In the genomic region with DNA sequence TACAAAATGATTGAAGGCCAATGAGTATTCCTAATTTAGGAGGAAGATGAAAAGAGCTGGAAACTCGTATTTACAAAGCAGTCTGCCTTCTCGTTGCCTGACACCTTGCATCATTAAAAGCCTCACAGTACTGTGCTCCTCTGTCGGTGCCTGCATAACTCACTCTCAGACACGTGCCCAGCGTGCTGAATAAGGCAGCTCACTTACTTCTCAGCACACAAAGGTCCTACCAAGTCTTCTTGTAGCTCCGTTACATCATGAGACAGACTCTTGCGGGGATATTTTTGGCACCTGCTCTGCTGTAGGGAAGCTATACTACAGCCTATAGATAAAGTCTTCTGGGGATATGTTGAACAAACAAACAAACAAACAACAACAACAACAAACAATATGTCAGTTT, we compare ENCODE assay signal across 13 mouse cellular contexts.
DNase-seq lines count a peak whose midpoint lies in the region; ATAC-seq lines count a peak whose summit lies in the region.
"Had no signal": no experiment of that assay in that cellular context is flagged by ENCODE, and none has a peak within 500 bp of the region (broad histone marks: within the 10 kb centered on the region; RNA-seq: fewer than 3 reads in every experiment).

No protein-coding gene starts in this region.

- WGBS in midbrain, embryonic 10.5 days = 86% methylated on average over 7 of the region's 7 CpGs
- WGBS in midbrain, embryonic 15.5 days = 59% methylated on average over 7 of the region's 7 CpGs
- 38% methylated on average over 7 of the region's 7 CpGs for WGBS in forebrain, embryonic 13.5 days
- 33% methylated on average over 7 of the region's 7 CpGs for WGBS in hindbrain, embryonic 13.5 days
- WGBS in neural tube, embryonic 12.5 days = 19% methylated on average over 7 of the region's 7 CpGs

- DNase-seq in midbrain, embryonic 10.5 days (ENCODE audit: low spot score) = no peak
- DNase-seq in cerebellum, adult 11 months = no peak
- DNase-seq in adrenal gland, adult 18-20 months (ENCODE audit: low spot score in 2 of 2) = no peak
- no peak for DNase-seq in thymus, postnatal 4 days
- DNase-seq: cerebellum, adult 9-10 months; gastrocnemius, postnatal 36 days had no signal

- H3K27ac ChIP-seq in midbrain, embryonic 10.5 days (replicated peaks) = peak overlapping the region; percentile 10; the same call in 1 of the 2 replicates
- no peak overlapping the region for H3K27ac ChIP-seq in midbrain, embryonic 15.5 days
- peak overlapping the region; percentile 70 for H3K27ac ChIP-seq in forebrain, embryonic 13.5 days
- peak overlapping the region; percentile 40; the same call in 1 of the 2 replicates for H3K27ac ChIP-seq in hindbrain, embryonic 13.5 days
- peak overlapping the region; percentile 80 for H3K27ac ChIP-seq in neural tube, embryonic 12.5 days
- H3K27ac ChIP-seq: layer of hippocampus, adult 2 months; left cerebral cortex, adult 2 months; limb, embryonic 13.5 days had no signal

- ATAC-seq in midbrain, embryonic 15.5 days (replicated peaks) = no peak; the same call in 1 of the 2 replicates
- ATAC-seq in forebrain, embryonic 13.5 days = peak; percentile 92
- peak; percentile 82 for ATAC-seq in hindbrain, embryonic 13.5 days (ENCODE audit: low FRiP score)
- ATAC-seq in neural tube, embryonic 12.5 days (ENCODE audit: low FRiP score, low read depth) = peak; percentile 96

- peaks cover 22% of the 10 kb centered on the region for H3K4me1 ChIP-seq in midbrain, embryonic 10.5 days
- H3K4me1 ChIP-seq in midbrain, embryonic 15.5 days = no peaks in the 10 kb centered on the region
- peaks cover 30% of the 10 kb centered on the region for H3K4me1 ChIP-seq in forebrain, embryonic 13.5 days
- peaks cover 17% of the 10 kb centered on the region for H3K4me1 ChIP-seq in hindbrain, embryonic 13.5 days (replicated peaks)
- peaks cover 32% of the 10 kb centered on the region for H3K4me1 ChIP-seq in neural tube, embryonic 12.5 days

- no peaks in the 10 kb centered on the region for H3K27me3 ChIP-seq in midbrain, embryonic 10.5 days (ENCODE audit: low read depth, poor library complexity, severe bottlenecking)
- H3K27me3 ChIP-seq in midbrain, embryonic 15.5 days (replicated peaks) = no peaks in the 10 kb centered on the region
- H3K27me3 ChIP-seq in forebrain, embryonic 13.5 days = no peaks in the 10 kb centered on the region
- H3K27me3 ChIP-seq in hindbrain, embryonic 13.5 days = no peaks in the 10 kb centered on the region
- no peaks in the 10 kb centered on the region for H3K27me3 ChIP-seq in neural tube, embryonic 12.5 days (replicated peaks)

- H3K4me3 ChIP-seq in midbrain, embryonic 10.5 days = no peak overlapping the region
- H3K4me3 ChIP-seq in midbrain, embryonic 15.5 days = no peak overlapping the region
- H3K4me3 ChIP-seq in forebrain, embryonic 13.5 days = no peak overlapping the region
- no peak overlapping the region for H3K4me3 ChIP-seq in hindbrain, embryonic 13.5 days
- no peak overlapping the region for H3K4me3 ChIP-seq in neural tube, embryonic 12.5 days
- H3K4me3 ChIP-seq: layer of hippocampus, adult 2 months; left cerebral cortex, adult 2 months; limb, embryonic 13.5 days had no signal

- no peaks in the 10 kb centered on the region for H3K36me3 ChIP-seq in midbrain, embryonic 10.5 days
- no peaks in the 10 kb centered on the region for H3K36me3 ChIP-seq in midbrain, embryonic 15.5 days (replicated peaks)
- no peaks in the 10 kb centered on the region for H3K36me3 ChIP-seq in forebrain, embryonic 13.5 days (ENCODE audit: poor library complexity, severe bottlenecking)
- no peaks in the 10 kb centered on the region for H3K36me3 ChIP-seq in hindbrain, embryonic 13.5 days
- no peaks in the 10 kb centered on the region for H3K36me3 ChIP-seq in neural tube, embryonic 12.5 days
- H3K36me3 ChIP-seq: limb, embryonic 13.5 days had no signal

- H3K9ac ChIP-seq in midbrain, embryonic 15.5 days = no peak overlapping the region
- no peak overlapping the region for H3K9ac ChIP-seq in forebrain, embryonic 13.5 days
- H3K9ac ChIP-seq in hindbrain, embryonic 13.5 days = no peak overlapping the region
- H3K9ac ChIP-seq in neural tube, embryonic 12.5 days = no peak overlapping the region
- H3K9ac ChIP-seq: limb, embryonic 13.5 days had no signal

- no peak overlapping the region for H3K4me2 ChIP-seq in midbrain, embryonic 15.5 days
- no peak overlapping the region for H3K4me2 ChIP-seq in forebrain, embryonic 13.5 days
- H3K4me2 ChIP-seq in hindbrain, embryonic 13.5 days = no peak overlapping the region
- H3K4me2 ChIP-seq in neural tube, embryonic 12.5 days (replicated peaks) = peak overlapping the region; percentile 25
- H3K4me2 ChIP-seq: limb, embryonic 13.5 days had no signal

- no peaks in the 10 kb centered on the region for H3K9me3 ChIP-seq in midbrain, embryonic 10.5 days (replicated peaks)
- no peaks in the 10 kb centered on the region for H3K9me3 ChIP-seq in midbrain, embryonic 15.5 days
- H3K9me3 ChIP-seq in forebrain, embryonic 13.5 days (replicated peaks) = no peaks in the 10 kb centered on the region
- no peaks in the 10 kb centered on the region for H3K9me3 ChIP-seq in hindbrain, embryonic 13.5 days
- no peaks in the 10 kb centered on the region for H3K9me3 ChIP-seq in neural tube, embryonic 12.5 days
- H3K9me3 ChIP-seq: limb, embryonic 13.5 days had no signal
